Mouse (Mus musculus): ENCODE measurements around the gene Rad51b. TPM values are rescaled to one million over a fixed set of nuclear protein-coding genes. Genes with fewer than 3 reads are reported as not detected.

The Rad51b gene
- polyA plus RNA-seq, 1 experiment from 2014 or later: 4.9 TPM

GRCm38 (mm10) chr12:79383583-79383982 lies 86.5 kb downstream of the Rad51b start:
- Histone ChIP-seq H3K9me3 (replicated peaks; ENCODE audit: control insufficient read depth, low read length) (no peaks in the 10 kb centered on the region), H3K9ac (replicated peaks; ENCODE audit: low read length) (no peak overlapping the region), H3K4me2 (ENCODE audit: low read depth, low read length) (no peak overlapping the region), H3K27ac (replicated peaks; ENCODE audit: low read depth, low read length) (no peak overlapping the region), H3K4me1 (ENCODE audit: control insufficient read depth, insufficient read depth, low read length) (no peaks in the 10 kb centered on the region), H3K4me3 (ENCODE audit: low read depth, low read length) (no peak overlapping the region), H3K27me3 (ENCODE audit: control insufficient read depth, insufficient read depth, low read length) (no peaks in the 10 kb centered on the region), H3K36me3 (replicated peaks; ENCODE audit: control insufficient read depth, insufficient read depth, low read depth, low read length) (no peaks in the 10 kb centered on the region)
- no peak for DNase-seq (ENCODE audit: low spot score)
- 45% methylated on average over 3 of the region's 3 CpGs for WGBS
- no peak for ATAC-seq (replicated peaks; ENCODE audit: insufficient number of reproducible peaks, low FRiP score, low TSS enrichment, low read depth)

DNA sequence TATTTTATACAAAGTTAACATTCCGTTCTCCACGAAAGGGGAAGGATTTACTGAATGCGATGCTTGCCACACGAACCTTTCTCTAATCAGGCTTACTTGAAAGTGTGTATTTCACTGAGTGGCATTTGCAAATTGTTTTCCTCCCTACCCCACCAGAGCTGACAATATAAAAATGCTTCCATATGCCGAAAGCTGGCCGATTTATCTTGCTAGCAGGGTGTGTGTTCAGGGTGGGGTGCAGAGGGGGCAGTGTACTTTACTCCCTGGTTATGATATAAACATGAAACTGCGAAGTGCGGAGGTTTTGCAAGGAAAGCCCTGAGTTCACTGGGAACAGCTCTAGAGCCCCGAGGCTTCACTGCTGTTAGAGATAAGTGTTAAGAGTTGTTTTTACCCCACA lies 87.7 kb downstream of the Rad51b start:
- WGBS: 32% methylated on average over 9 of the region's 9 CpGs
- H3K27ac ChIP-seq (replicated peaks; ENCODE audit: low read depth, low read length): no peak overlapping the region
- H3K9ac ChIP-seq (replicated peaks; ENCODE audit: low read length): no peak overlapping the region
- no peak overlapping the region for H3K4me3 ChIP-seq (ENCODE audit: low read depth, low read length)
- H3K27me3 ChIP-seq (ENCODE audit: control insufficient read depth, insufficient read depth, low read length): no peaks in the 10 kb centered on the region
- no peak overlapping the region for H3K4me2 ChIP-seq (ENCODE audit: low read depth, low read length)
- H3K36me3 ChIP-seq (replicated peaks; ENCODE audit: control insufficient read depth, insufficient read depth, low read depth, low read length): no peaks in the 10 kb centered on the region
- no peak for ATAC-seq (replicated peaks; ENCODE audit: insufficient number of reproducible peaks, low FRiP score, low TSS enrichment, low read depth)
- peak; percentile 66 for DNase-seq (ENCODE audit: low spot score)
- no peaks in the 10 kb centered on the region for H3K4me1 ChIP-seq (ENCODE audit: control insufficient read depth, insufficient read depth, low read length)
- no peaks in the 10 kb centered on the region for H3K9me3 ChIP-seq (replicated peaks; ENCODE audit: control insufficient read depth, low read length)

GRCm38 (mm10) chr12:79385199-79385598 lies 88.1 kb downstream of the Rad51b start:
- WGBS: 75% methylated on average over 5 of the region's 5 CpGs
- Histone ChIP-seq H3K4me2 (ENCODE audit: low read depth, low read length) (no peak overlapping the region), H3K9me3 (replicated peaks; ENCODE audit: control insufficient read depth, low read length) (no peaks in the 10 kb centered on the region), H3K4me3 (ENCODE audit: low read depth, low read length) (no peak overlapping the region), H3K36me3 (replicated peaks; ENCODE audit: control insufficient read depth, insufficient read depth, low read depth, low read length) (no peaks in the 10 kb centered on the region), H3K27me3 (ENCODE audit: control insufficient read depth, insufficient read depth, low read length) (no peaks in the 10 kb centered on the region), H3K9ac (replicated peaks; ENCODE audit: low read length) (no peak overlapping the region), H3K27ac (replicated peaks; ENCODE audit: low read depth, low read length) (no peak overlapping the region), H3K4me1 (ENCODE audit: control insufficient read depth, insufficient read depth, low read length) (no peaks in the 10 kb centered on the region)
- no peak for ATAC-seq (replicated peaks; ENCODE audit: insufficient number of reproducible peaks, low FRiP score, low TSS enrichment, low read depth)
- DNase-seq (ENCODE audit: low spot score): no peak

GRCm38 (mm10) chr12:79387886-79388285 lies 90.8 kb downstream of the Rad51b start:
- Histone ChIP-seq H3K9ac (replicated peaks; ENCODE audit: low read length) (no peak overlapping the region), H3K4me3 (ENCODE audit: low read depth, low read length) (no peak overlapping the region), H3K4me2 (ENCODE audit: low read depth, low read length) (no peak overlapping the region), H3K4me1 (ENCODE audit: control insufficient read depth, insufficient read depth, low read length) (no peaks in the 10 kb centered on the region), H3K36me3 (replicated peaks; ENCODE audit: control insufficient read depth, insufficient read depth, low read depth, low read length) (no peaks in the 10 kb centered on the region), H3K27ac (replicated peaks; ENCODE audit: low read depth, low read length) (no peak overlapping the region; the same call in 1 of the 2 replicates), H3K9me3 (replicated peaks; ENCODE audit: control insufficient read depth, low read length) (no peaks in the 10 kb centered on the region), H3K27me3 (ENCODE audit: control insufficient read depth, insufficient read depth, low read length) (no peaks in the 10 kb centered on the region)
- 78% methylated on average over 6 of the region's 6 CpGs for WGBS
- ATAC-seq (replicated peaks; ENCODE audit: insufficient number of reproducible peaks, low FRiP score, low TSS enrichment, low read depth) (no peak), DNase-seq (ENCODE audit: low spot score) (no peak)

- no peaks in the 10 kb centered on the region for H3K9me3 ChIP-seq (replicated peaks; ENCODE audit: control insufficient read depth, low read length)
- no peak for ATAC-seq (replicated peaks; ENCODE audit: insufficient number of reproducible peaks, low FRiP score, low TSS enrichment, low read depth)
- DNase-seq (ENCODE audit: low spot score): no peak
- H3K4me3 ChIP-seq (ENCODE audit: low read depth, low read length): no peak overlapping the region
- H3K9ac ChIP-seq (replicated peaks; ENCODE audit: low read length): no peak overlapping the region
- H3K4me2 ChIP-seq (ENCODE audit: low read depth, low read length): no peak overlapping the region
- no peaks in the 10 kb centered on the region for H3K27me3 ChIP-seq (ENCODE audit: control insufficient read depth, insufficient read depth, low read length)
- no peaks in the 10 kb centered on the region for H3K4me1 ChIP-seq (ENCODE audit: control insufficient read depth, insufficient read depth, low read length)
- no peaks in the 10 kb centered on the region for H3K36me3 ChIP-seq (replicated peaks; ENCODE audit: control insufficient read depth, insufficient read depth, low read depth, low read length)
- 86% methylated on average over 3 of the region's 3 CpGs for WGBS
- H3K27ac ChIP-seq (replicated peaks; ENCODE audit: low read depth, low read length): no peak overlapping the region
Observed at GRCm38 (mm10) chr12:79389251-79389650, 92.2 kb downstream of the Rad51b start.

DNA sequence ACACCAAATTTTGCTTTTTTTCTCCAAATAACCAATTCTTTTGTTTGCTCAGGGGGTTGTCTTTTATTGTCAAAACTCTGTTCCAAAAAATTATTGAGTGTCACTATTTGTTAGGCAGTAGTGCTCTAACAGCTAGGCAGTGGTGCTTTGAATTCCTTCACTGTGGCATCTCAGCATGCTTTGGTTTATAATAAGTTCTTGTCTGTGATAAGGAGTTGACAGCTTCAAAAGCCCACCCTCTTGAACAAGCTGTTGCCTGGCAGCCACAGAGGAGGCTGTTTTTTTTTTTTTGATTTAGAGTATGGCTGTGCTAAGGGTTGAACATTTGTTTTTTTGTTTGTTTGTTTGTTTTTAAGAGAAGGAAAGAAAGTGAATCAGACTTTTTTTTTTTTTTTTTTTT lies 92.9 kb downstream of the Rad51b start:
- Histone ChIP-seq H3K9me3 (replicated peaks; ENCODE audit: control insufficient read depth, low read length) (no peaks in the 10 kb centered on the region), H3K9ac (replicated peaks; ENCODE audit: low read length) (no peak overlapping the region), H3K4me2 (ENCODE audit: low read depth, low read length) (no peak overlapping the region), H3K27ac (replicated peaks; ENCODE audit: low read depth, low read length) (no peak overlapping the region), H3K27me3 (ENCODE audit: control insufficient read depth, insufficient read depth, low read length) (no peaks in the 10 kb centered on the region), H3K4me1 (ENCODE audit: control insufficient read depth, insufficient read depth, low read length) (no peaks in the 10 kb centered on the region), H3K36me3 (replicated peaks; ENCODE audit: control insufficient read depth, insufficient read depth, low read depth, low read length) (no peaks in the 10 kb centered on the region), H3K4me3 (ENCODE audit: low read depth, low read length) (no peak overlapping the region)
- DNase-seq (ENCODE audit: low spot score) (no peak), ATAC-seq (replicated peaks; ENCODE audit: insufficient number of reproducible peaks, low FRiP score, low TSS enrichment, low read depth) (no peak)

- Histone ChIP-seq H3K36me3 (replicated peaks; ENCODE audit: control insufficient read depth, insufficient read depth, low read depth, low read length) (no peaks in the 10 kb centered on the region), H3K27me3 (ENCODE audit: control insufficient read depth, insufficient read depth, low read length) (no peaks in the 10 kb centered on the region), H3K4me1 (ENCODE audit: control insufficient read depth, insufficient read depth, low read length) (no peaks in the 10 kb centered on the region), H3K9me3 (replicated peaks; ENCODE audit: control insufficient read depth, low read length) (no peaks in the 10 kb centered on the region), H3K4me2 (ENCODE audit: low read depth, low read length) (no peak overlapping the region), H3K9ac (replicated peaks; ENCODE audit: low read length) (no peak overlapping the region), H3K27ac (replicated peaks; ENCODE audit: low read depth, low read length) (no peak overlapping the region), H3K4me3 (ENCODE audit: low read depth, low read length) (no peak overlapping the region)
- DNase-seq (ENCODE audit: low spot score) (no peak), ATAC-seq (replicated peaks; ENCODE audit: insufficient number of reproducible peaks, low FRiP score, low TSS enrichment, low read depth) (no peak)
- 69% methylated on average over 2 of the region's 2 CpGs for WGBS
Observed at GRCm38 (mm10) chr12:79393636-79394035, 96.6 kb downstream of the Rad51b start.

DNA sequence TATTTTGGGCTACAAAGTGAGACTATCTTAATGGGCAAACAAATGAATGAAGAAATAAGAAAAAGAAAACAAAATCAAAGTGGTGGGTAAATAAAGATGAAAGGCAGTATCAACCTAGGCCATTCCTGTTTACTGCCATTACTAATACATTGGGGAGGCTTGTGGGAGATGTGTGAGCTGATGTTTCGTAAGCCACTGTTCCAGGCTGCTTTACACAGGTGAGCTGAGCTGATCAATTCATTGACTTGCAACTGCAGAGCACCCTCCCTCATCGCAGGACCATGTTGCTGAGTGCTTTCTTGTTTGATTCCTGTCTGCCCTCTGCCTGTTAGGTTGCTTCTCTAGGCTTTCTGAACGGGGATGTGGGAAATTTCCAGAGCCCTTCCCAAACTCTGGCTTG lies 106.9 kb downstream of the Rad51b start:
- Histone ChIP-seq H3K36me3 (replicated peaks; ENCODE audit: control insufficient read depth, insufficient read depth, low read depth, low read length) (no peaks in the 10 kb centered on the region), H3K4me2 (ENCODE audit: low read depth, low read length) (no peak overlapping the region), H3K27ac (replicated peaks; ENCODE audit: low read depth, low read length) (no peak overlapping the region), H3K9ac (replicated peaks; ENCODE audit: low read length) (no peak overlapping the region), H3K9me3 (replicated peaks; ENCODE audit: control insufficient read depth, low read length) (no peaks in the 10 kb centered on the region), H3K4me1 (ENCODE audit: control insufficient read depth, insufficient read depth, low read length) (no peaks in the 10 kb centered on the region), H3K4me3 (ENCODE audit: low read depth, low read length) (no peak overlapping the region), H3K27me3 (ENCODE audit: control insufficient read depth, insufficient read depth, low read length) (no peaks in the 10 kb centered on the region)
- ATAC-seq (replicated peaks; ENCODE audit: insufficient number of reproducible peaks, low FRiP score, low TSS enrichment, low read depth): no peak
- no peak for DNase-seq (ENCODE audit: low spot score)
- WGBS: 67% methylated on average over 3 of the region's 3 CpGs

Measured in embryonic facial prominence, embryonic 11.5 days (tissue).